Mouse (Mus musculus): ENCODE measurements around the gene Usp6nl. TPM values are rescaled to one million over a fixed set of nuclear protein-coding genes. Genes with fewer than 3 reads are reported as not detected.

The Usp6nl gene
- polyA plus RNA-seq, 1 experiment from 2014 or later, result 7.9 TPM

GRCm38 (mm10) chr2:6336013-6336412 lies 13.5 kb downstream of the Usp6nl start:
- 93% methylated on average over 1 of the region's 1 CpGs for WGBS
- no peak for ATAC-seq (ENCODE audit: low read depth)

GRCm38 (mm10) chr2:6336649-6337048 lies 14.2 kb downstream of the Usp6nl start:
- ATAC-seq (ENCODE audit: low read depth), result no peak
- Histone ChIP-seq H3K4me3 (no peak overlapping the region), H3K27me3 (no peaks in the 10 kb centered on the region), H3K27ac (replicated peaks) (no peak overlapping the region), H3K9ac (no peak overlapping the region), H3K9me3 (no peaks in the 10 kb centered on the region), H3K36me3 (no peaks in the 10 kb centered on the region), H3K4me2 (no peak overlapping the region), H3K4me1 (replicated peaks) (peaks cover 10% of the 10 kb centered on the region)
- 95% methylated on average over 3 of the region's 3 CpGs for WGBS

More at GRCm38 (mm10) chr2:6336013-6336412, 13.5 kb downstream of the Usp6nl start:
- H3K9ac ChIP-seq, result no peak overlapping the region
- H3K27me3 ChIP-seq, result no peaks in the 10 kb centered on the region
- H3K36me3 ChIP-seq, result no peaks in the 10 kb centered on the region
- no peak overlapping the region for H3K4me3 ChIP-seq
- no peak overlapping the region for H3K4me2 ChIP-seq
- no peak overlapping the region for H3K27ac ChIP-seq (replicated peaks)
- H3K9me3 ChIP-seq, result no peaks in the 10 kb centered on the region
- H3K4me1 ChIP-seq (replicated peaks), result peaks cover 14% of the 10 kb centered on the region

GRCm38 (mm10) chr2:6337436-6337835 lies 15.0 kb downstream of the Usp6nl start:
- Histone ChIP-seq H3K4me1 (replicated peaks) (peaks cover 6% of the 10 kb centered on the region), H3K4me2 (no peak overlapping the region), H3K27ac (replicated peaks) (no peak overlapping the region), H3K27me3 (no peaks in the 10 kb centered on the region), H3K4me3 (no peak overlapping the region), H3K9me3 (no peaks in the 10 kb centered on the region), H3K9ac (no peak overlapping the region), H3K36me3 (no peaks in the 10 kb centered on the region)
- 89% methylated on average over 2 of the region's 2 CpGs for WGBS
- no peak for ATAC-seq (ENCODE audit: low read depth)

- no peaks in the 10 kb centered on the region for H3K9me3 ChIP-seq
- H3K36me3 ChIP-seq, result no peaks in the 10 kb centered on the region
- no peak overlapping the region for H3K9ac ChIP-seq
- H3K27ac ChIP-seq (replicated peaks), result no peak overlapping the region
- no peaks in the 10 kb centered on the region for H3K27me3 ChIP-seq
- 81% methylated on average over 9 of the region's 9 CpGs for WGBS
- peaks cover 2% of the 10 kb centered on the region; the same call in 1 of the 2 replicates for H3K4me1 ChIP-seq (replicated peaks)
- H3K4me2 ChIP-seq, result no peak overlapping the region
- no peak for ATAC-seq (ENCODE audit: low read depth)
- no peak overlapping the region for H3K4me3 ChIP-seq
Observed at GRCm38 (mm10) chr2:6338031-6338629, 15.7 kb downstream of the Usp6nl start.

GRCm38 (mm10) chr2:6340439-6340838 lies 18.0 kb downstream of the Usp6nl start:
- Histone ChIP-seq H3K4me2 (no peak overlapping the region), H3K9me3 (no peaks in the 10 kb centered on the region), H3K4me1 (replicated peaks) (no peaks in the 10 kb centered on the region; the same call in 1 of the 2 replicates), H3K9ac (no peak overlapping the region), H3K27ac (replicated peaks) (no peak overlapping the region), H3K36me3 (no peaks in the 10 kb centered on the region), H3K27me3 (no peaks in the 10 kb centered on the region), H3K4me3 (no peak overlapping the region)
- no peak for ATAC-seq (ENCODE audit: low read depth)
- 94% methylated on average over 2 of the region's 2 CpGs for WGBS

GRCm38 (mm10) chr2:6341496-6341895 lies 19.0 kb downstream of the Usp6nl start:
- no peak for ATAC-seq (ENCODE audit: low read depth)
- H3K27ac ChIP-seq (replicated peaks), result no peak overlapping the region
- 0 out of 2 replicates have a peak, but pooled peaks cover 5% of the 10 kb centered on the region for H3K36me3 ChIP-seq
- no peaks in the 10 kb centered on the region; the same call in 1 of the 2 replicates for H3K4me1 ChIP-seq (replicated peaks)
- H3K4me3 ChIP-seq, result no peak overlapping the region
- H3K4me2 ChIP-seq, result no peak overlapping the region
- WGBS, result 89% methylated on average over 7 of the region's 7 CpGs
- H3K9me3 ChIP-seq, result no peaks in the 10 kb centered on the region
- no peaks in the 10 kb centered on the region for H3K27me3 ChIP-seq
- H3K9ac ChIP-seq, result no peak overlapping the region

GRCm38 (mm10) chr2:6349256-6350092 lies 27.0 kb downstream of the Usp6nl start:
- no peaks in the 10 kb centered on the region for H3K27me3 ChIP-seq
- H3K4me1 ChIP-seq (replicated peaks), result peaks cover 34% of the 10 kb centered on the region
- WGBS, result 68% methylated on average over 11 of the region's 11 CpGs
- H3K9ac ChIP-seq, result no peak overlapping the region
- H3K9me3 ChIP-seq, result no peaks in the 10 kb centered on the region
- no peak overlapping the region for H3K4me3 ChIP-seq
- 0 out of 2 replicates have a peak, but pooled peaks cover 5% of the 10 kb centered on the region for H3K36me3 ChIP-seq
- no peak overlapping the region for H3K27ac ChIP-seq (replicated peaks)
- ATAC-seq (ENCODE audit: low read depth), result peak; percentile 72
- H3K4me2 ChIP-seq, result no peak overlapping the region

GRCm38 (mm10) chr2:6350164-6350563 lies 27.7 kb downstream of the Usp6nl start:
- Histone ChIP-seq H3K9me3 (no peaks in the 10 kb centered on the region), H3K27me3 (no peaks in the 10 kb centered on the region), H3K4me3 (no peak overlapping the region), H3K27ac (replicated peaks) (no peak overlapping the region), H3K4me2 (no peak overlapping the region), H3K36me3 (0 out of 2 replicates have a peak, but pooled peaks cover 5% of the 10 kb centered on the region), H3K4me1 (replicated peaks) (peaks cover 34% of the 10 kb centered on the region), H3K9ac (no peak overlapping the region)
- 88% methylated on average over 9 of the region's 9 CpGs for WGBS
- ATAC-seq (ENCODE audit: low read depth), result no peak

GRCm38 (mm10) chr2:6350931-6351695 lies 28.6 kb downstream of the Usp6nl start:
- 79% methylated on average over 7 of the region's 7 CpGs for WGBS
- H3K27ac ChIP-seq (replicated peaks), result no peak overlapping the region
- no peaks in the 10 kb centered on the region for H3K9me3 ChIP-seq
- no peak overlapping the region for H3K4me2 ChIP-seq
- H3K27me3 ChIP-seq, result no peaks in the 10 kb centered on the region
- no peak overlapping the region for H3K9ac ChIP-seq
- no peak for ATAC-seq (ENCODE audit: low read depth)
- H3K4me1 ChIP-seq (replicated peaks), result peaks cover 34% of the 10 kb centered on the region
- H3K4me3 ChIP-seq, result no peak overlapping the region
- no peaks in the 10 kb centered on the region for H3K36me3 ChIP-seq

GRCm38 (mm10) chr2:6352541-6352971 lies 30.1 kb downstream of the Usp6nl start:
- Histone ChIP-seq H3K9me3 (no peaks in the 10 kb centered on the region), H3K36me3 (no peaks in the 10 kb centered on the region), H3K9ac (no peak overlapping the region), H3K4me3 (no peak overlapping the region), H3K27me3 (no peaks in the 10 kb centered on the region), H3K27ac (replicated peaks) (no peak overlapping the region), H3K4me2 (peak overlapping the region; percentile 27; the same call in 1 of the 2 replicates), H3K4me1 (replicated peaks) (peaks cover 34% of the 10 kb centered on the region)
- ATAC-seq (ENCODE audit: low read depth), result no peak
- WGBS, result 42% methylated on average over 14 of the region's 14 CpGs

- no peaks in the 10 kb centered on the region for H3K9me3 ChIP-seq
- H3K4me3 ChIP-seq, result no peak overlapping the region
- H3K27ac ChIP-seq (replicated peaks), result no peak overlapping the region
- no peak for ATAC-seq (ENCODE audit: low read depth)
- WGBS, result 79% methylated on average over 4 of the region's 4 CpGs
- H3K36me3 ChIP-seq, result no peaks in the 10 kb centered on the region
- peak overlapping the region; percentile 27; the same call in 1 of the 2 replicates for H3K4me2 ChIP-seq
- no peaks in the 10 kb centered on the region for H3K27me3 ChIP-seq
- no peak overlapping the region for H3K9ac ChIP-seq
- peaks cover 34% of the 10 kb centered on the region for H3K4me1 ChIP-seq (replicated peaks)
Observed at GRCm38 (mm10) chr2:6353060-6353459, 30.6 kb downstream of the Usp6nl start.

- Histone ChIP-seq H3K27ac (replicated peaks) (no peak overlapping the region), H3K36me3 (no peaks in the 10 kb centered on the region), H3K27me3 (no peaks in the 10 kb centered on the region), H3K4me3 (no peak overlapping the region), H3K4me2 (no peak overlapping the region), H3K4me1 (replicated peaks) (peaks cover 34% of the 10 kb centered on the region), H3K9ac (no peak overlapping the region), H3K9me3 (no peaks in the 10 kb centered on the region)
- ATAC-seq (ENCODE audit: low read depth), result no peak
- WGBS, result over 99% methylated on average over 7 of the region's 7 CpGs
Observed at GRCm38 (mm10) chr2:6357306-6357705, 34.8 kb downstream of the Usp6nl start.
